Mouse (Mus musculus) embryonic stem cell, embryonic (primary cell): Measurements from ENCODE around the gene Tspan14.

Experiments
- CTCF ChIA-PET, 4 experiments: fragments of 300-600 bp in 2 of 4; fragments of 350-600 bp in 2 of 4; sonication (Branson Sonifier 250); formaldehyde crosslinking; loops; one replicate each; lab custom pipeline; 2022; ENCODE audit warnings: inconsistent platforms in 2 of 4; lab: Charles Lee
- POLR2A ChIA-PET, 4 experiments: fragments of 300-600 bp in 2 of 4; fragments of 350-600 bp in 2 of 4; sonication (Branson Sonifier 250); formaldehyde crosslinking; loops; one replicate each; lab custom pipeline; 2022; ENCODE audit warnings: antibody characterized with exemption in 4 of 4, inconsistent platforms in 1 of 4; lab: Charles Lee

The Tspan14 gene

DNA sequence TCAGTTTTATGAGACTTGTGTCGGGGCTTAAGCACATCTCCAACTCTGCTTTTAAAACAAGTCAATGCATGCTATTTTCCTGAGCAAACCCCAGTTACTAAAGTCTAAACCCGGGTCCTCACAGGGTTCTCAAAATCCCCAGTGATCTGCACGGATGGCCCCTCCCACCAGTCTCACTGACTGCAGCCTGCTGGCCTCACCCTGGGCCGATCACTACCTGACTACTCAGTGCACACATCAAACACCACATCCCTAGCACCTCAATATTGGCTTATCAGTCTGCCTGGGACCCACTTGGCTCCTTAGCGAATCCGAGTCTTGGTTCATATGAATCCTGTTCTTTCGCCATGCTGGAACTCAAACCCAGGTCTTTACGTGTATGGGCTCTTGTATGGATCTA is 70.9 kb downstream of the Tspan14 start:
- POLR2A ChIA-PET = interaction anchor here in 3 of 4 experiments (0.9 to 22.9 kb wide), 9 partner anchors 10 to 71 kb away, joined by 3 to 396 read pairs (median 156); partner anchors contain the start of gene Tspan14 (in 1 of the 3)
- CTCF ChIA-PET = interaction anchor here in 2 of 4 experiments (0.9 to 1.6 kb wide), 3 partner anchors 9 to 104 kb away, joined by 3 to 4 read pairs (median 3); no protein-coding TSS in a partner anchor

DNA sequence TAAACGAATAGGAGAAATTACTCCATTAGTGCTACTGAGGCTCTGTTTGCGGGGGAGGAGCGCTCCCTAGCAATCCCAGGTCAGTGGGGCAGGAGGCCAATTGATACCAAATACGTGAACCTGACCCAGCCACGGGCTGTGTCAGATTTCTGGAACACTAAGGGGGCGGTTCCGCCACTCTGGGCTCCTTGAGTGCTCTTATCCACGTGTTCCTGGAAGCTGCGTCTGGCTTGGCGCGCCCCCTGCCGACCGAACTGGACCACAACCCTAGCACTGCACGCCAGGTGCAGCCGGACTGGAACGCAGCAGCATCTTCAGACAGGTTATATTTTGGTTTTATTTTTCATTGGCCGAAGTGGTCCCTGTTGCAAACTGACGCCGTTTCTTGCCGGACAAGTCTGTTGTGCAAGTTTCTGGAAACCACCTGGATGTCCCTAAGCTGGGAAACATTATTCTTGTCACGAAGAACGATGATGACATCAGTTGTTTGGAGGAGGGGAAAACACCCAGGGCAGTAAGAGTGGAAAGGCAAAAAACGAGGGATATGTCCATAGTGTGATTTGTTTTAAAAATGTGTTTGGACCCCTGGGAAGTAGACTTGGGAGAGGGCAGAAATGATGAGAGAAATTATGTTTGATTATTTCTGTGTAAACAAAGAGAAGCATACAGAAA is 71.9 kb downstream of the Tspan14 start:
- ChIA-PET POLR2A (interaction anchor here in 3 of 4 experiments (0.5 to 22.9 kb wide), 19 partner anchors 9 to 139 kb away, joined by 4 to 396 read pairs (median 15); partner anchors contain the start of genes Fam213a (in 2 of the 3) and Tspan14 (in 1 of the 3)), CTCF (interaction anchor here in 2 of 4 experiments (1.0 to 2.5 kb wide), 10 partner anchors 10 to 199 kb away, joined by 3 to 6 read pairs (median 4); no protein-coding TSS in a partner anchor)

DNA sequence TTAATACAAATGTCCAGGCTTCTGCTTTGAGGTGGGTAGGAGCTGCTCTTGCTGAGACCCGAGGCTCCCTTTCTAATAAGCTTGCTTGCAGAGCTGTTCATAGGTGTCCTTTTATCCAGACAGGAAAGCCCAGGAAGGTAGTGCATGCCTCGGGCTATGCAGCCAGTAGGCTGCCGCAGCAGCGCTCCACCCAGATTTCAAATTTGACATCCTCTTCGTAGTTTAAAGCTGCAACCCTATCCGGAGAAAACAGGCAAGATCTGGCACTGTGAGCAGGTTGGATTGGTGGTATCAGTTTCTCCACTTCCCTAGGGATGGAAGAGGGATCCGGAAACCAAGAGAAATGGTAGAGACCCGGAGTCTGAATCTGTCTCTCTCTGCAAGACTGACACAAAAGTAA is 72.7 kb downstream of the Tspan14 start:
- ChIA-PET POLR2A (interaction anchor here (0.7 to 22.9 kb wide), 28 partner anchors 8 to 140 kb away, joined by 3 to 396 read pairs (median 6); partner anchors contain the start of genes Fam213a (in 2 of the 4) and Tspan14 (in 2 of the 4)), CTCF (interaction anchor here in 2 of 4 experiments (0.6 to 2.5 kb wide), 12 partner anchors 8 to 105 kb away, joined by 3 to 7 read pairs (median 4); no protein-coding TSS in a partner anchor)

DNA sequence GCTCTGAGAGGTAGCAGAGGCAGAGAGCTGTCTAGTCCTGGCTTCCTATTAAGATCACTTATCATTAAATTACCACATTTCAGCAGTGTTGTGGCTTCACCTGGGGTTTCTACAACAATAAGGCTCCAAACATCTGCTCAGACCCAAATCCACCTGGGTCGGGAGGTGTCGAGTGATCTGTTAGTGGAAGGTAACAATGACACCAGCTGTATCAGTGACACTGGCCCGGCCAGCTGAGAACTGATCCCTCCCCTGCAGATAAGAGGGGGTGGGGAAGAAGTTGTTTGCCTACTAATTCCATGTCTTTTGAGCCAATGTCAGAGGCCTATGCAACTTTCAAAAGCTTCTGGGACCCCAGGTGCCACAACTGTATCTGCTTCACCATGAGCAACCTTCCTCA is 73.4 kb downstream of the Tspan14 start, which contains the start of gene Sh2d4b:
Gene Sh2d4b, minus strand, starts transcription at position 71 of the 400 bp plus-strand sequence.
- POLR2A ChIA-PET = interaction anchor here (0.5 to 22.9 kb wide), 46 partner anchors 8 to 141 kb away, joined by 3 to 396 read pairs (median 4); partner anchors contain the start of genes Fam213a (in 2 of the 4) and Tspan14 (in 2 of the 4)

DNA sequence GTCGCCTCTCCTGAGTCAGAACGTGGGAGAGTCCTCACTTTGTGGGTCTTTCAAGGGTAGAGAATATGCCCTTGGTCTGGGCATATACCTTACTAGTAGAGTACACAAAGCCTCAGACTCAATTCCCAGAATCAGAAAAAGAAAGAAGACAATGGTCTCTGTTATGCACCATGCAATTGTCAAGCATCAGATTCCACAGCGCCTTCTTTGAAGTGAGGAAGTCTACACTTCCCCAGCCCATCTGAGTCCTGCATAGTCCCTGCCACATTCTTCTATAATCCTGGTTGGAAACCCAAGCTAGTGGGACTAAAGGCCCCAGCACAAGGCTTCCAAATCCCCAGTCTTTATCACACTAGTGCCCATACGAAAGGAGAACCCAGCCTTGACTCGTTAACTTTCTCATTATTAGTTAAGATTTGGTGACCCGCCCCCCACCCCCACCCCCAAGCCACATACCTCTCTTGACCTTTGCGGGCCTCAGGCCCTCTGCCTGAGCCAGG is 74.2 kb downstream of the Tspan14 start:
- ChIA-PET CTCF (interaction anchor here in 2 of 4 experiments (0.7 to 2.5 kb wide), 8 partner anchors 9 to 101 kb away, joined by 3 to 7 read pairs (median 4); no protein-coding TSS in a partner anchor), POLR2A (interaction anchor here (0.7 to 22.9 kb wide), 49 partner anchors 9 to 152 kb away, joined by 3 to 396 read pairs (median 4); partner anchors contain the start of genes Tspan14 (in 3 of the 4) and Fam213a (in 2 of the 4))

More for the DNA sequence above, 73.4 kb downstream of the Tspan14 start, which contains the start of gene Sh2d4b:
- CTCF ChIA-PET = interaction anchor here in 2 of 4 experiments (0.6 to 2.5 kb wide), 13 partner anchors 8 to 104 kb away, joined by 3 to 7 read pairs (median 4); no protein-coding TSS in a partner anchor

DNA sequence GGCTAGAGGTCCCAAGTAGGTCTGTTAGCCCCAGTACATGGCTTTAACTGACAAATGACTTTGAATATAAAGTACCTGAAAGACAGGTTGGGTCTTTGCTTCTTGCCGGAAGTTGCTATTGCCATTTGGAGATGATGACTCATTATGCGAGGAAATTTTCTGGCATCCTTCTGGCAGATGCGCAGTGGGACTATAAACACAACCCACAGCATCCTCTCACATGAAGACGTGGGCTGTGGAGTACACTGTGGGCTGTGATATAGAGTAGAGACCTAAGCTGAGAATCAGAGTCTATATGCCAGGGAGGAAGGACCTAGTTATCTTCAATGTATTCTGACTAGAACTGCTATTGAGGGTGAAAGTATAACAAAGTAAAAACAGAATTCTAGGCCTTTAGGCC is 75.1 kb downstream of the Tspan14 start:
- CTCF ChIA-PET = interaction anchor here in 1 of 4 experiments (1.0 kb wide), 1 partner anchor 26 kb away, joined by 3 read pairs; no protein-coding TSS in a partner anchor
- POLR2A ChIA-PET = interaction anchor here (0.6 to 22.9 kb wide), 20 partner anchors 14 to 305 kb away, joined by 3 to 396 read pairs (median 8); partner anchors contain the start of genes Fam213a (in 1 of the 4) and Tspan14 (in 1 of the 4)

DNA sequence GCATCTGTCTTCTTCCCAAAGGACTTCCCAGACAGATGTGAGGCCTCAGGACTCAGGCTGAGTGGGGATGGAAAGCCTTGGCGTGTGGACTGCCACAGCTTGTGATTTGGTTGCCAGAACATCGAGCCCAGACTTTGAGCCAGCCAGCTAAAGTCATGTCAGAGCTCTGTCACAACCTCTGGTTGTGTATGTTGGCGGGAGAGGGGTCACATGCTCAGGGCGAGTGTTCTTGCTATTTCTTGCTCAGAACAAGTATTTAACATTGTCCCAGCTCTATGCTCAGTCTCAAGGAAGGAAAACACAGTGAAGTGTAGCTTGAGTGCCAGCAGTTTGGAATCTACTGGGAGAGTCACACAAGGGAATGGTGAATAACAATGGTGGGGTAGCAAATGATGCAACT is 76.9 kb downstream of the Tspan14 start:
- ChIA-PET CTCF (interaction anchor here in 1 of 4 experiments (1.4 to 2.0 kb wide), 2 partner anchors 26 to 28 kb away, joined by 4 to 8 read pairs; no protein-coding TSS in a partner anchor), POLR2A (interaction anchor here (0.5 to 22.9 kb wide), 36 partner anchors 8 to 388 kb away, joined by 3 to 396 read pairs (median 5); partner anchors contain the start of genes Tspan14 (in 2 of the 4) and Fam213a (in 1 of the 4))

DNA sequence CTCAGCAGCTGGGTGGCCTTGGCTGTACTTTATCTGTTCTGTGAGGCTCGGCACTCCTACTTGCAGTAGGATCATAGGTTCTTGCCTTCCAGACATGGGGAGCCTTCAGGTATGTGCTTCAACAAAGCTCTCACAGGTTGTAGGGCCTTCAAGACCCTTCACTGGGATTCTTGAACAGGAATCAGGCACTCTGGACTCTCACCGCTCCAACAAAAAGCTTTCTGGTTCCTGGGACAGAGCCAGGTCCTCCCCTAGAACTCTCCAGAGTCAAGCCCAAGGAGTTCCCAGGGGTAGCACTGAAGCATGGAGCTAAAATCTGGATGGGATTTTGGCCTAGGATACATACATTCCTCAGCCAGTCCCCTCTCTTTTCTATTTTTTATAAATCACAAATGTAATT is 77.4 kb downstream of the Tspan14 start:
- ChIA-PET CTCF (interaction anchor here in 1 of 4 experiments (1.4 to 2.0 kb wide), 2 partner anchors 26 to 28 kb away, joined by 4 to 8 read pairs; no protein-coding TSS in a partner anchor), POLR2A (interaction anchor here (0.7 to 22.9 kb wide), 30 partner anchors 9 to 124 kb away, joined by 3 to 396 read pairs (median 6); partner anchors contain the start of genes Tspan14 (in 2 of the 4) and Fam213a (in 1 of the 4))

DNA sequence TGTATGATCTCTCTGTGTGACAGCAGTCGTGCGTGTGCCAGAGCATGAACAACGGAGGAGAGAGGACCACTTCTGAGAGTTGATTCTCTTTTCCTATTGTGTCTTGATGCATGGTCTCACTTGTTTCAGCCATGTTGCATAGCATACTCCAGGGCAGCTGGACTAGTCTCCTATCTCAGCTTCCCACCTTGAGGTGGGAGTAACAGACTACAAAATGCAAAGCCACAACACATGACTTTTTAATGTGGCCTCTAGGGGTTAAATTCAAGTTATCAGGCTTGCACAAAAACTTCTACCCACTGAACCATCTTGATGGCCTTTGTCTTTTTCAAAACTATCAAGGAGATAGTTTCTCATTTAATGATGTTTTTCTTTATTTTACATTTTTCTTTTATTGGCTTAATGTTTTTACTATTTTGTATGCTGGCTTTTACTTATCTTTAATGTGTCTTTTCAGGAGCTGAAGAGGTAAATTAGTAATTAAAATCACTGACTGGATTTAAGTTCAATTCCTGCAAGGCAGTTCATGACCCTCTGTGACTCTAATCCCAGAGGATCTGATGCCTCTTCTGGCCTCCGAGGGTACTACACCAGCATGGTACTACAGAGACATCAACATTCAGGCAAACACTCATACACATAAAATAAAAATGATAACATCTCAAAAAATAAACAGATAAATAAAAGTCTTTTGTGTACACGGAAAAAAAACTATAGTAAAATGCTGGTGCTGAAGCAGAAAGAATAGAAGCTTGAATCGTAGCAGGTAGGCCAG is 80.0 kb downstream of the Tspan14 start:
- CTCF ChIA-PET = interaction anchor here in 2 of 4 experiments (1.1 to 1.7 kb wide), 3 partner anchors 18 to 31 kb away, joined by 3 to 5 read pairs (median 4); no protein-coding TSS in a partner anchor
- POLR2A ChIA-PET = interaction anchor here in 3 of 4 experiments (0.7 to 22.9 kb wide), 17 partner anchors 7 to 95 kb away, joined by 3 to 396 read pairs (median 4); partner anchors contain the start of gene Tspan14 (in 1 of the 3)

DNA sequence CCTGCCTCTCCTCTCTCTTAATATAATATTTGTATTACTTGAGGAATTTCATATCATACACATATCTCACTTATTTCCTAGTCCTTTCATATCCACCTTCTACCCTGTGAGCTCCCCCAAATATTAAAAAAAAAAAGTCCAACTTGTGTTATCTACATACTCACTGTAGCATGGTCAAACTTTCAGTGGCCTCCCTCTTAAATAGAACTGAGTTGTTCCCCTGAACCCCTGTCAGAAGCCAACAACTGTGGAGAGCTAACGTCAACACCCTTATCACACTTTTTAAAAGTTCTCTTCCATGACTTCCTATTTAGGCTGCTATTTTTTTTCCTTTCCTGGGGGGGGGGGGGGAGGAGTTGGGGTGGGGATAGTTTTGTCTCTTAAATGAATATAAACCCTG is 80.9 kb downstream of the Tspan14 start:
- ChIA-PET CTCF (no interaction called here), POLR2A (interaction anchor here in 3 of 4 experiments (0.6 to 22.9 kb wide), 13 partner anchors 8 to 143 kb away, joined by 3 to 396 read pairs (median 8); partner anchors contain the start of gene Tspan14 (in 1 of the 3))

DNA sequence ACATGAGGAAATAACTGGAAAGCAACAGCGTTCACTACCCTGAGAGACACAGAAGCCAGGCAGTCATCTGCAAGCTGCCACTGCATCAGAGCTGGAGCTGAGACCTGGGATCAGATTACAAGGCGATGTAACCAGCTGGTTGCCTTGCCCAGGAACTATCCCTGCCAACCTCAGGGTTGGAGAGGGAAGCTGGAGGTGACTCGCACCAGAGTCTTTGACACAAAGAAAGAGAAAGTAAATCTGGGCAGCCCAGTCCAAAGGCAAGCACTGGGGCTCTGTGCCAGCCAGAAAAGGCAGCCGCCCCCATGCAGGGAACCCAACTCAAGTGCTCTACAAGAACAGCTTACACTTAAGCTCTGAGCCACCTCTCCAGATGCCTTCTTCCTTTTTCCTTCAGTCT is 81.4 kb downstream of the Tspan14 start:
- CTCF ChIA-PET = no interaction called here
- POLR2A ChIA-PET = interaction anchor here in 3 of 4 experiments (0.6 to 22.9 kb wide), 13 partner anchors 8 to 143 kb away, joined by 3 to 396 read pairs (median 8); partner anchors contain the start of gene Tspan14 (in 1 of the 3)

DNA sequence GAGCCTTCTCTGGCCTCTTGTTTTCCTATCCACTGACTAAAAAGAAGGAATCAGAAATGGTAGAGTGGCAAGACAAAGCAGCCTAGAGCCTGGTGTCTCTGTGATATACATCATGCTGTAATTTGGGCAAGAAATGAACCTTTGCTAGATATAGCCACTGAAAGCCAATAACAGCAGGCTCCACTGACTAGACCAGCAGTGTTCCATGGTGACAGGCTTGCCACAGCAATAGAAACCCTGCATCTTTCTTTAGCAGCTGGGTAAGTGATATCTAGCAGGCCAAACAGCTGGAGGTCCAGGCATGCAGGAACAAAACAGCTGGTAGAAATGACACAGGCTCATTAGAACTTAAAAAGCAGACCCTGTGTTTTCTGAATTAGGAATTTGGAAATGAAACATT is 92.0 kb downstream of the Tspan14 start:
- POLR2A ChIA-PET = interaction anchor here in 2 of 4 experiments (1.3 to 16.2 kb wide), 3 partner anchors 9 to 16 kb away, joined by 3 to 396 read pairs (median 240); partner anchors contain the start of gene Sh2d4b (in 2 of the 2)
- CTCF ChIA-PET = interaction anchor here in 1 of 4 experiments (1.0 kb wide), 1 partner anchor 13 kb away, joined by 3 read pairs; no protein-coding TSS in a partner anchor

DNA sequence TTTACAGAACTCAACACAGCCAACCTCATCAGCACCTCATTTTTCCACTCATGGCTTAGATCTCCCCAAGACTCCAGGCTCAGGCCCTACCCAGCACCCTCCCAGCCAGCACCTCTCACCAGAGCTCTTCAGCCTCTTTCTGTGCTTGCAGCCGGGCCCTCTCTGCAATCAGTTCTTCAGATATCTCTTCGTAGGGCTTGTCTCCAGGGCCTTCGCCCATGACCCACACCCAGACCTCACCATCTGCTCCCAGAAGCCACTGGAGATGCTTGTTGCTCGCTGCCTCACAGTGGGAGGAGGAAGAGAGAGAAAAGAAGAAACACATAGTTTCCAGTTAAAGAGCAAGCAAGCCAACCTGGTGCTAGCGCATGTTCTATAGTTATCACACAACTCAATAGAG is 92.6 kb downstream of the Tspan14 start:
- ChIA-PET POLR2A (interaction anchor here in 2 of 4 experiments (1.1 to 16.2 kb wide), 4 partner anchors 9 to 82 kb away, joined by 3 to 396 read pairs (median 122); partner anchors contain the start of gene Sh2d4b (in 2 of the 2)), CTCF (no interaction called here)

DNA sequence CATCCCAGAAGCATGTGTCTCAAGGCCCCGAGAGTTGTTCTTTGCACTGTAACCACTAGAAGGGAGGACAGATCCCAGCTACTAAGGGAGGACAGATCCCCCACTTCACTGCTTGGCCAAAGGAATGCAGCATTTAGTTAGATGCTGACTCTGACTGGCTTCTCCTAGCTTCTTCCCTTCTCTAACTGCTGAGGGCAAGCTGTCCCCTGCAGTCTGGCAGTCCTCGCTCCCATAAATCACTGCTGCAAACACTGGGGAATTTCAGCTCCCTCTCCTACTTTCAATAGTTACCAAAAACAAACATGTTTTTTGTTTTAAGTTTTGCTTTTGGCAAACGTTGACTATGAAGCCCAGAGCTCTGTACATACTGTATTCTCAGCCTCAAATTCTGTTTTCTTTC is 96.0 kb downstream of the Tspan14 start:
- ChIA-PET CTCF (interaction anchor here in 2 of 4 experiments (0.6 to 1.2 kb wide), 2 partner anchors 14 to 47 kb away, joined by 3 to 4 read pairs; no protein-coding TSS in a partner anchor), POLR2A (interaction anchor here in 2 of 4 experiments (0.7 to 16.2 kb wide), 8 partner anchors 9 to 109 kb away, joined by 3 to 396 read pairs (median 4); partner anchors contain the start of gene Sh2d4b (in 2 of the 2))

DNA sequence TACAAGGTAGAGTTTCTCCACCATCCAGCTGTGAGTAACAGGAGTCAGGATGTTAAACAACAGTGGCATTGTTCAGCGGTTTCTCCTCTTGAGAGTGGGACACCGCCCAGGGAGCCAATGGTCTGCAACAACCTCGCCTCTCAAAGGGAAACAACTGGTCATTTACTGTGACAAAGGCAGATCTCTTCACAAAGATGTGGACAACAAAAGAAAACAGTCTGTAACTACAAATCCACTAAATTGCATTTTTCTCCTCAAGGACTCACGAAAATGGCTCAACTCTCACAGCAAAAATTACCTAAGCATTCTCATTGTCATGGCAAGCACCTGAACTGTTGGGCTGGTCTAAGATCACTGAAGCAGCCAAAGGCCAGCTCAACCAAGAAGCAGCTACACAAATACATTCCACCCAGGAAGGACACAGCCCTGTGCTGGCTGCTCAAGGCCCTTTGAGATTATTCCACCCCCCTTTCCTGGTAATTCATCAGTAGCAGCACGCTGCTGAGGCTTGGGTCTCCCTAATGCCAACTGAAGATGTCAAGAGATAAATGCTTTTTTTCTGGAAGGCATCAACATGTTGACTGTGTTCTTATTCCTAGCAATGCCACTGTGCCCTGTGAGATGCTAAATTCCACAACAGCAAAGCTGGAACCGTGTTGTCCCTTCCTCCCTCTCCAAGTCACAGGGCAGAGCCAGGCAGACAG is 101.6 kb downstream of the Tspan14 start:
- POLR2A ChIA-PET = interaction anchor here (0.6 to 16.2 kb wide), 30 partner anchors 9 to 195 kb away, joined by 3 to 396 read pairs (median 4); partner anchors contain the start of genes Sh2d4b (in 4 of the 4), Fam213a (in 2 of the 4) and Tspan14 (in 1 of the 4)
- CTCF ChIA-PET = interaction anchor here in 3 of 4 experiments (0.6 to 2.0 kb wide), 14 partner anchors 13 to 171 kb away, joined by 3 to 6 read pairs (median 3); partner anchors contain the start of gene Sh2d4b (in 1 of the 3)
